Mouse (Mus musculus) CH12.LX (cell line): ENCODE measurements around the gene Srgap3. TPM values are rescaled to one million over a fixed set of nuclear protein-coding genes. Genes with fewer than 3 reads are reported as not detected.

Source experiments
- DNase-seq: peaks from one replicate; pipeline ENCODE4 v3.0.0-alpha.2; 2013; ENCODE audit errors: extremely low read depth
- H3K27ac ChIP-seq: 2 replicates; pipeline ENCODE4 v1.5.1; 2012; ENCODE audit warnings: low read depth, mild to moderate bottlenecking, control low read depth, moderate library complexity; ENCODE audit not compliant: insufficient read depth
- H3K27me3 ChIP-seq: replicated peaks from 2 replicates; pipeline ENCODE3; 2012; ENCODE audit warnings: inconsistent platforms
- H3K36me3 ChIP-seq, 2 experiments: replicated peaks in 1 of 2; 2 replicates each; pipeline versions ENCODE3 to v1.6.1; 2012; ENCODE audit warnings: inconsistent platforms in 1 of 2, low read length in 1 of 2, mild to moderate bottlenecking in 1 of 2, mixed read lengths in 1 of 2, moderate library complexity in 1 of 2; ENCODE audit not compliant: control insufficient read depth in 1 of 2, insufficient read depth in 1 of 2
- H3K4me1 ChIP-seq, 2 experiments: 2 replicates each; pipeline ENCODE4 v1.6.1; 2012; ENCODE audit warnings: inconsistent platforms in 1 of 2, moderate library complexity in 1 of 2; ENCODE audit not compliant: insufficient read depth in 2 of 2, control insufficient read depth in 1 of 2
- H3K4me2 ChIP-seq: 2 replicates; pipeline ENCODE4 v1.6.1; 2012; ENCODE audit warnings: low read depth, mild to moderate bottlenecking, control low read depth; ENCODE audit not compliant: poor library complexity, insufficient read depth, severe bottlenecking
- H3K4me3 ChIP-seq, 3 experiments: fragments of 150-350 bp in 1 of 3; sonication (generic) in 1 of 3; replicated peaks in 1 of 3; 2 replicates each; pipeline versions ENCODE3 to v1.5.1; 2011 to 2012; ENCODE audit warnings: low read depth in 2 of 3, low read length in 2 of 3, mild to moderate bottlenecking in 2 of 3, moderate library complexity in 2 of 3, control low read depth in 1 of 3, improper control_type of control experiment in 1 of 3, inconsistent platforms in 1 of 3, mixed read lengths in 1 of 3; ENCODE audit not compliant: poor library complexity in 1 of 3
- H3K79me2 ChIP-seq: replicated peaks from 2 replicates; pipeline ENCODE4 v1.6.1; 2012; ENCODE audit warnings: mild to moderate bottlenecking, moderate library complexity; ENCODE audit not compliant: control insufficient read depth, poor library complexity, insufficient read depth, severe bottlenecking; ENCODE audit errors: extremely low read depth
- H3K9ac ChIP-seq: 2 replicates; pipeline ENCODE4 v1.6.1; 2012; ENCODE audit warnings: low read depth, mild to moderate bottlenecking, control low read depth, moderate library complexity; ENCODE audit not compliant: insufficient read depth
- H3K9me3 ChIP-seq: replicated peaks from 2 replicates; pipeline ENCODE3; 2012; ENCODE audit warnings: low read length, inconsistent platforms, mixed read lengths
- BHLHE40 ChIP-seq: IDR thresholded peaks from 2 replicates; pipeline ENCODE4 v1.6.1; 2011; ENCODE audit warnings: mild to moderate bottlenecking, low read depth, low read length, improper control_type of control experiment
- CHD1 ChIP-seq: IDR thresholded peaks from 2 replicates; pipeline ENCODE4 v1.6.1; 2012; ENCODE audit warnings: low read depth, low read length, improper control_type of control experiment, inconsistent platforms
- CHD2 ChIP-seq: IDR thresholded peaks from 2 replicates; pipeline ENCODE4 v1.6.1; 2011; ENCODE audit warnings: low read length, improper control_type of control experiment
- EP300 ChIP-seq: IDR thresholded peaks from 2 replicates; pipeline ENCODE4 v1.6.1; 2011; ENCODE audit warnings: low read length, improper control_type of control experiment
- ETS1 ChIP-seq: conservative IDR thresholded peaks from 2 replicates; pipeline ENCODE4 v1.6.1; 2012; ENCODE audit warnings: low read depth, mild to moderate bottlenecking, inconsistent platforms, low read length, improper control_type of control experiment, moderate library complexity
- GABPA ChIP-seq: IDR thresholded peaks from 2 replicates; pipeline ENCODE4 v1.6.1; 2012; ENCODE audit warnings: low read depth, low read length, improper control_type of control experiment, inconsistent platforms; ENCODE audit not compliant: insufficient replicate concordance
- HCFC1 ChIP-seq: IDR thresholded peaks from 2 replicates; pipeline ENCODE4 v1.6.1; 2012; ENCODE audit warnings: low read depth, mild to moderate bottlenecking, inconsistent platforms, low read length, improper control_type of control experiment
- JUN ChIP-seq: IDR thresholded peaks from 2 replicates; pipeline ENCODE4 v1.6.1; 2011; ENCODE audit warnings: low read depth, mild to moderate bottlenecking, low read length, improper control_type of control experiment, moderate library complexity; ENCODE audit not compliant: insufficient read depth
- JUND ChIP-seq: conservative IDR thresholded peaks from 2 replicates; pipeline ENCODE4 v1.6.1; 2011; ENCODE audit warnings: low read depth, low read length, improper control_type of control experiment
- KAT2A ChIP-seq: IDR thresholded peaks from 2 replicates; pipeline ENCODE4 v1.6.1; 2012; ENCODE audit warnings: low read length, improper control_type of control experiment, inconsistent platforms; ENCODE audit not compliant: insufficient replicate concordance
- MAFK ChIP-seq: IDR thresholded peaks from 2 replicates; pipeline ENCODE4 v1.6.1; 2011; ENCODE audit warnings: low read length, improper control_type of control experiment; ENCODE audit not compliant: insufficient replicate concordance
- MYC ChIP-seq: IDR thresholded peaks from 2 replicates; pipeline ENCODE4 v1.6.1; 2011; ENCODE audit warnings: low read depth, mild to moderate bottlenecking, improper control_type of control experiment, low read length
- NELFE ChIP-seq: IDR thresholded peaks from 2 replicates; pipeline ENCODE4 v1.6.1; 2011; ENCODE audit warnings: low read depth, low read length, improper control_type of control experiment
- POLR2A ChIP-seq: IDR thresholded peaks from 2 replicates; pipeline ENCODE4 v1.6.1; 2011; ENCODE audit warnings: low read depth, mild to moderate bottlenecking, improper control_type of control experiment, low read length
- POLR2AphosphoS2 ChIP-seq: IDR thresholded peaks from 2 replicates; pipeline ENCODE4 v1.6.1; 2011; ENCODE audit warnings: low read depth, low read length, improper control_type of control experiment
- RAD21 ChIP-seq: IDR thresholded peaks from 2 replicates; pipeline ENCODE4 v1.6.1; 2011; ENCODE audit warnings: low read depth, mild to moderate bottlenecking, low read length, improper control_type of control experiment, moderate library complexity
- RCOR1 ChIP-seq: conservative IDR thresholded peaks from 2 replicates; pipeline ENCODE4 v1.6.1; 2012; ENCODE audit warnings: low read depth, mild to moderate bottlenecking, inconsistent platforms, low read length, improper control_type of control experiment
- SIN3A ChIP-seq: IDR thresholded peaks from 2 replicates; pipeline ENCODE4 v1.6.1; 2012; ENCODE audit warnings: low read length, improper control_type of control experiment, inconsistent platforms
- SMC3 ChIP-seq: IDR thresholded peaks from 2 replicates; pipeline ENCODE4 v1.6.1; 2011; ENCODE audit warnings: low read depth, low read length, improper control_type of control experiment
- USF1 ChIP-seq: IDR thresholded peaks from 2 replicates; pipeline ENCODE4 v1.6.1; 2014; ENCODE audit warnings: low read depth, mild to moderate bottlenecking, inconsistent platforms, low read length, improper control_type of control experiment
- ZC3H11A ChIP-seq: IDR thresholded peaks from 2 replicates; pipeline ENCODE4 v1.6.1; 2012; ENCODE audit warnings: low read depth, mild to moderate bottlenecking, inconsistent platforms, low read length, improper control_type of control experiment
- ZMIZ1 ChIP-seq: IDR thresholded peaks from 2 replicates; pipeline ENCODE4 v1.6.1; 2012; ENCODE audit warnings: low read depth, mild to moderate bottlenecking, inconsistent platforms, low read length, improper control_type of control experiment
- ZNF384 ChIP-seq: IDR thresholded peaks from 2 replicates; pipeline ENCODE4 v1.6.1; 2012; ENCODE audit warnings: low read depth, low read length, improper control_type of control experiment, inconsistent platforms
- dilution Hi-C: fragments of 300-500 bp; cut with MboI; formaldehyde crosslinking; loops from 2 replicates; pipeline ENCODE4 v1.14.3; 2020; ENCODE audit warnings: low sequenced_read_pairs; ENCODE audit not compliant: extremely low pct_unique_long_range_greater_than_20kb, extremely low pct_ligation_motif_present
- in situ Hi-C: fragments of 300-500 bp; cut with MboI; formaldehyde crosslinking; loops from 3 replicates; pipeline ENCODE4 v1.14.3; 2019; ENCODE audit warnings: low sequenced_read_pairs, low pct_ligation_motif_present, low pct_unique_long_range_greater_than_20kb, mixed read lengths
- polyA plus RNA-seq: library from polyadenylated mRNA; unstranded; fragments of >175 nt; gene quantifications from 2 replicates; pipeline ENCODE4 v1.2.1, GENCODE M21; 2012; ENCODE audit warnings: low read depth; ENCODE audit not compliant: insufficient read length
- total RNA-seq, 2 experiments: library from RNA; depleted of rRNA; stranded (reverse); fragments of 300-350 nt in 1 of 2; fragments of >200 nt in 1 of 2; gene quantifications; 2 replicates each; pipeline ENCODE4 v1.2.3; 2012 to 2014

The Srgap3 gene
- total and polyA plus RNA-seq, 3 experiments: 1.5 to 4.5 (median 2.1) TPM

DNA sequence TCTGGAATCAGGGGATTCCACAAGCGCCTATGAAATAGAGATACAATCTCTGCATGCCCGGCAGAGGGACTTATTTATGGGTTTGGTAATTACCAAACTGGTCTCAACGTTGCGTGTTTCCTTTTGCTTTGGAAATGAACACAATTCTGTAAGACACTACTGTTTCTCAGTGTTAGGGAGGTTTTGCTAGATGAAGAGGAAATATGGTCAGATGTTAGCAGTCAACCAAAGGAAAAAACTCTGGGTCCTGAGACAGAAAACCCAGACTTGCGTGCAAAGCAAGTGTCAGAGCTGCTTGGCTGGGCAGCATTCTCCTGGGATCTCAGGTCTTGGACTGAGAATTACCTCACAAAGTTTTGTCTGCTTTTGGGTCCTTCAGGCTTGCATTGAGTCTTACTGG lies 34.5 kb downstream of the Srgap3 start (continued):
- no peak for TF ChIP-seq MYC
- TF ChIP-seq POLR2AphosphoS2: no peak
- no peak for TF ChIP-seq HCFC1
- TF ChIP-seq CHD2: no peak
- TF ChIP-seq SIN3A: peak; percentile 50; the same call in 1 of the 2 replicates
- TF ChIP-seq JUN: no peak
- peak; percentile 83 for TF ChIP-seq ETS1
- no peak for TF ChIP-seq ZMIZ1
- TF ChIP-seq USF1: no peak
- TF ChIP-seq ZC3H11A: no peak
- no peak for TF ChIP-seq JUND
- TF ChIP-seq RAD21: no peak
- no peak for TF ChIP-seq ZNF384
- TF ChIP-seq EP300: peak; percentile 74
- no peak for TF ChIP-seq NELFE
- 0 out of 2 replicates have a peak, but pooled peaks have one; percentile 13 for TF ChIP-seq KAT2A
- no peak for TF ChIP-seq RCOR1
- TF ChIP-seq POLR2A: no peak
- peak; percentile 65; the same call in 1 of the 2 replicates for TF ChIP-seq BHLHE40
- no peak for TF ChIP-seq MAFK
- TF ChIP-seq CHD1: no peak
- TF ChIP-seq SMC3: no peak; the same call in 1 of the 2 replicates

DNA sequence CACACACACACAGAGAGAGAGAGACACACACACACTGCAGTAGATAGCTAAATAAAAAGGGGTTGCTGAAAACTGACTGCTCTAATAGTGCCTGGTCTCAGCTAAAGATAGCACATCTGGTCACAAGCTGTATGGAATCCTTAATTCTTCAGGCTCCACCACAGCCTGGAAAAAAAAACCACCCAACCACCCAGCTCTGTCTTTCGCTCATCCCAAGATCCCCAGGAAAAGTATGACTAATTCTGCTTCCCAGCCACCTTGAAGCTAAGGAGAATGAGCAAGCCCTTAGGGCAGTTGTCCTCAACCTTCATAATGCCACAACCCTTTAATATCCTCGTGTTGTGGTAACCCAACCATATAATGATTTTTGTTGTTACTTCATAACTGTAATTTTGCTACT lies 37.4 kb downstream of the Srgap3 start:
- in situ Hi-C loops: no loop called here
- Histone ChIP-seq H3K4me1 (peaks cover 18 to 48% of the 10 kb centered on the region in 2 experiments), H3K9ac (no peak overlapping the region), H3K27me3 (no peaks in the 10 kb centered on the region), H3K9me3 (no peaks in the 10 kb centered on the region), H3K4me2 (no peak overlapping the region), H3K27ac (no peak overlapping the region), H3K79me2 (no peaks in the 10 kb centered on the region), H3K4me3 (no peak overlapping the region), H3K36me3 (peaks cover 0 to 2% of the 10 kb centered on the region in 2 experiments)
- DNase-seq: no peak
- TF ChIP-seq GABPA: no peak
- dilution Hi-C loops: no loop called here
